Mouse (Mus musculus) heart, postnatal 36 days (tissue): ENCODE results near the gene Akr1c18. TPM values are rescaled to one million over a fixed set of nuclear protein-coding genes. Genes with fewer than 3 reads are reported as not detected.
A peak's percentile ranks its signal among the peaks of the same experiment; 100 is the strongest.

Source experiments
- DNase-seq, 2 experiments: peaks; one replicate each; pipeline ENCODE4 v3.0.0; 2021 to 2022
- intact Hi-C: fragments of 180-260 bp; cut with DNase I; formaldehyde crosslinking; loops from one replicate; pipeline ENCODE4 v1.15.1; 2025
- total RNA-seq, 2 experiments: library from RNA; stranded (reverse); gene quantifications; 2 replicates each; pipeline ENCODE4 v1.2.3; 2021

Gene Akr1c18
- total RNA-seq, 2 experiments from 2014 or later, result not detected

DNA sequence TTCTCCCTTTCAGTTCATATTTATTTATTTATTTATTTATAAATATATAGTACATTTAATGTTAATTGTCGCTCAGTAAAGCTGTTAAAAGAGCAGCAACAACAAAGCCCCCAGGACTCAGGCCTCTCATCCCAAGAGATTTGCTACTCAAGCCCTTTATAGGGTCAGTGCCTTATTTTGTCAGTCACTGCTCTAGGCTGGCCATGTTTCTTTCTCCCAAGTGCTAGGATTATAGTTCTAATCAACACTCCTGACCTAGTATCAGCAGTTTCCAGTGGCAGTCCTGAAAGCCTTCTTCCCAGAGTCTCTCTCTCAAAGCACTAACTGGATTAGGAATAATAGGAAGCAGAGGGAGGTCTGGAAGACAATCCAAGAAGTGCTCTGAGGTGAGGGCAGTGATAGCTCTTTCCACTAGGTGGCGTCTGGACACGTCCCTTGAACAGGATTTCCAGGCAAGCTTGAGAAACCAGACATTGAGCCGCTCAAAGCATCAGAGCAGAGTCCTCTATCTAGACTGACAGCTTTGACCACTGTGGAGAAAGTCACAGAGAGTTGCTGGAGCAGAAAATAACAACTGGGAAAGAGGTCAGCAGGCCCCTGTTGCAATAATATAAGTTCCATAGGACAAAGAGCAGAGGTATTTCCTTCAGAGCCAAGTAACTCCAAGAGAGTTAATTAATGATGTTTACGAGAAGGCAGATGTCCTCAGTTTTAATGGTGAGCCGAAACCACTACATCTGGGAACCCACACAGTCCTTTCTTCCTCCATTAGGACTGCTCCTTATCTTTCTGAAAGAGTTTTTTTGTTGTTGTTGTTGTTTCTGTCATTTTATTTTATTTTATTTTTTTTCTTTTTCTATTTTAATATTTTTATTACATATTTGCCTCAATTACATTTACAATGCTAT lies 39.9 kb downstream of the Akr1c18 start:
- peak; percentile 45 to 53 for DNase-seq
- intact Hi-C loops, result loop anchor here (2.0 kb wide), 1 partner anchor 170 kb away; no protein-coding TSS in a partner anchor

DNA sequence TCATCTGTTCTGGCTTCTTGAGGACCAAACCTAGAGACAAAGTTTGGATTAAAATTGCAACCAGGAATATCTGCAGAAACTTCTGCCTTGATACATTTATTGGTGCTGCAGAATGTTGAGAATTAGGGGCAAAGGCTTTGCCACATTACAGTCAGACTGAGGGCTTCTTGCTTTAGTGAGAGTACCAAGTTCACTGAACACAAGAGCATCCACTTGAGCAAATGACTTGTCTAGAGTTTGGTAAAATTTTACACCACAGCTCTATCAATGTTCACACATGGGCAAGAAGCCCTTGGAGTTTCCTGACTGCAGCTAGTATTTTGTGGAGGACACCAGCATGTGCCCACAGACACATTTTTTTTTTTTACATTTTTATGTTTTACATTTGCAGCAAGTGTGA lies 47.7 kb downstream of the Akr1c18 start:
- intact Hi-C loops, result no loop called here

DNA sequence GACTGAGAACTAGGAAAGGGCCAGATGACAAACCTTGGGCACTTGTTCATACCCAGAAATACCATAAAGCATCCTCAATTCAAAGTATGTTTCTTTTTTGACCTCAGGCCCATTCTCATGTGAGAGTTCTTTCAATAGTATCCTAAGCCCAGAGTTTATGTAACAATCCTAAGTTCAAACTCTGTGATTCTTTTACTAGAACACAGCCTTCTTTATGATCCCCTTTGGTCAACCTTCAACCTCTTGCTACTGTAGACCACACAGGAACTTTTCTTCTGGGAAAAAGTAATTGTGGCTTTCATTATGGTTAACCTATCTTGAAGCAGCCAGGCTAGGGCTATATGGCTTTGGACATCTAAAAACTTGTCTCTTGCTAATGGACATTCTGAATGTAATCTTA lies 48.8 kb downstream of the Akr1c18 start:
- DNase-seq, result no peak
- intact Hi-C loops, result no loop called here

More for the DNA sequence above, 47.7 kb downstream of the Akr1c18 start:
- no peak for DNase-seq

Other genes with a start within 250 kb of the Akr1c18 start
- gene Net1, start 232.4 kb downstream of the Akr1c18 start, total RNA-seq, result 10 to 100 TPM; 18.1 to 22.4 TPM
- gene Tubal3, start 232.4 kb downstream of the Akr1c18 start, total RNA-seq, result not detected
- gene Ucn3, start 205.3 kb downstream of the Akr1c18 start, total RNA-seq, result not detected
- gene Akr1c14, start 101.6 kb downstream of the Akr1c18 start, total RNA-seq, result 1 to 10 TPM; 6.8 to 7.9 TPM
- under 1 TPM; 0.68 to 0.86 TPM for gene Akr1c13, start 40.5 kb upstream of the Akr1c18 start, total RNA-seq
- gene Akr1c19, start 78.0 kb upstream of the Akr1c18 start, total RNA-seq, result 1 to 10 TPM; 1.3 to 1.9 TPM
- gene Akr1c12, start 128.8 kb upstream of the Akr1c18 start, total RNA-seq, result not detected